Mouse (Mus musculus) retina, adult 2 months (tissue): Measurements from ENCODE around the gene Slc35e3.

Source experiments
- DNase-seq: peaks from one replicate; pipeline ENCODE4 v3.0.0-alpha.2; 2012; ENCODE audit warnings: low read depth, low spot score

The Slc35e3 gene

GRCm38 (mm10) chr10:117776281-117777102 is 30.3 kb upstream of the Slc35e3 start:
- DNase-seq = no peak

- no peak for DNase-seq
These were observed 29.4 kb upstream of the Slc35e3 start for GRCm38 (mm10) chr10:117775401-117776144.

DNA sequence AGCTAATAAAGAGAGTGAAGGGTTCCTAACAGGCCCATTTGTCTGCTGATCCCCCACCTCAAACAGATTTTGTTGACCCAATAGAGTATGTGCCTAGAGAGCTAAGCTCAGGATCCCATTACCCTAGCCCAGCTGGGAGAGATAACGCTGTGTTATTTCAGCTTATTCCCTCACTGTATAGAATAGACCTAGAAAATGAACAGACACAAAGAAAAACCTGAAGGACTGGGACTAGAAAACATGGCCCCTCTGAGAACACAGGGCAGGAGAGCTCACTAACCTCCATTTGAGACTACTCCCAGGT is 28.6 kb upstream of the Slc35e3 start:
- no peak for DNase-seq

GRCm38 (mm10) chr10:117774011-117774816 is 28.0 kb upstream of the Slc35e3 start:
- no peak for DNase-seq

GRCm38 (mm10) chr10:117773106-117773720 is 27.0 kb upstream of the Slc35e3 start:
- DNase-seq = no peak

GRCm38 (mm10) chr10:117772364-117773105 is 26.4 kb upstream of the Slc35e3 start:
- no peak for DNase-seq

DNA sequence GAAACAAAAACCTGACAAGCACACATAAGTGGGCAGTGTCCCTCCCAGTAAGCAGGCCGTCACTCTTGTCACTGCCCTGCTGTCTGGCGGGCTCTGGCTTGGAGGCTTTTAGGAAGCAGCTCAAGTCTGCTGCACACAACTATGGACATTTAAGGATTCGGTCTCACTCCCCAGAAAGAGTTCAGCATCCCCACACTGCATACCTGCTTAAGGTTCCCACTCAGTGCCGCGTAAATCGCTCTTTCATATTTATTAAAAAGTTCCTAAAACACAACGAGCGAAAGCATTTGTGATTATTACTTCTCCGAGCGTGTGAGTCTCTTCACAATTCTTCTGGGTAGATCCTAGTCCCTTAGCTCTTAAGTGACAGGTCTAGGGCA is 25.0 kb upstream of the Slc35e3 start:
- no peak for DNase-seq

GRCm38 (mm10) chr10:117770286-117771130 is 24.3 kb upstream of the Slc35e3 start:
- DNase-seq = no peak

DNA sequence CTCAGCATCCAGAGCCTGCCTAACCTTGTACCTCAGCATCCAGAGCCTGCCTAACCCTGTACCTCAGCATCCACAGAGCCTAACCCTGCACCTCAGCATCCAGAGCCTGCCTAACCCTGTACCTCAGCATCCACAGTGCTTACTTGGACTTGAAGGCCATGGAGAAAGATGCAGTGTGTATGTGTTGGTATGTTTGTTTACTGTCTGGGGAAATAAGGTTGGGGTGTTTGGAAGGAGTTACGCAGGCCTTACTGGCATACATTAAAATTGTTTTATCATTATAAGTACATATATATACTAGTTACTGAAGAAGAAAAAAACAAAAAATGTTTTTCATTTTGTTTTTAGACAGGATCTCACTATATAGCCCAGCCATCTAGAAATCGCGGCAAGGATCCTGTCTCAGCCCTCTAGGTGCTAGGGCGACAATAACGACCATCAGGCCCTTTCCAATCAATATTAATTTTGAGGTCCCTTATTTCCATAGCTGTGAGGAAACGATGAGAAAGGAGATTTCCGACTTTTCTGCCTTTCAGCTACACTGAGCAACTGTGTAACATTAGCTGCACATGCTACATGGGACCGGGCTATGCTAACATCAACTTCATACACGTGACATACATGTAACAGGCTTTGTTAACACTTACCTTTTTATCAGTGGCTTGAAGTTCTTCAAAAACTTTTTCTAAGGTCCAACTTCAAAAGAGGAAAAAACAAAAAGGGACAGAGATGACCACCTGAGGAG is 23.5 kb upstream of the Slc35e3 start:
- DNase-seq = no peak

DNA sequence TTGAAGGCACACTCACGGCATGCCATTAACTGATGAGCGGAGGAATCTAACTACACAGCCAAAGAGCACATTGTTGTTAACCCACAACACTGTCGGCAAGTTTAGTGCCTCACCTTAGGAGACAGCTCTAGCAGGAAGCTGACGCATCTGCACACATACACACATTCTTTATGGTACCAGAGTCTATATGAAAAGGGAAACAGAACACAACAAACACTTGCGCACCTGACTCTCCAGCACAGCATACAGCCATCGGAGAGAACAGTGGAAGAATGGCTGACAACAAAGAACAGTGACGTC is 21.9 kb upstream of the Slc35e3 start:
- DNase-seq = no peak

DNA sequence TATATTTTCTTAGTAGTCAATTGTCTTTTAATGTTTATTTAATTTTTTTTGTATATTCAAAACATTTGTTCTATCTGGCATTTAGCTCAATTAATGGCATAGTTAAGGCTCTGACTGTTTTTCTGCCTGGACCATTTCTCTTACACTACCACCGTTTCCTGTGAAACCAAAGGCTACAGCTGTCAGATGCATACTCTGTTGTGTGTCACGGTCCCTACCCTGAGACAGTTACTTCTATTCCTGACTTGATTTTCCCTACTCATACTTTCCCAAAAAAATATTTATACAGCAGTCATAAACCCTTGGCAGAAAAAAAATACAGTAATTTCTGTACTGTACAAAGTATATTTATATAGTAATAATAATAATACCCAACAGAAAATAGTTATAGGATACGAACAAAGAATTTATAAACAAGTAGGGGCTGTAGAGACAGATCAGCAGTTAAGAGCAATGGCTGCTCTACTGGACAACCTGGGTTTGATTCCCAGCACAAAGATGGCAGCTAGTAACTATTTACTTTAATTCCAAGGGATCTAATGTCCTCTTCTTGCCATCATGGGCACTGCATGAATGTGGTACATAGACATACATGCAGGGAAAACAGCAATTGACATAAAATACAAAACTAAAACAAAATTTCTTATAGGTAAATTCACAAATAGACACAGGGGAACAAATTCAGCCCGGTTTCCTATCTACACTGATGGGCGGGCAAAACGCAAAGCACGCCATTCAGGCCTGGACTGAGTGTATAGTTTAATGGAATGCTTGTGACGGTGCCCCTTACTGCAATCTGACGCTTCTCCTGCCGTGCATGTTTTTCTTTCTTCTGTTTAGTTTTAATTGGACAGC is 21.3 kb upstream of the Slc35e3 start:
- no peak for DNase-seq

- no peak for DNase-seq
These were observed 20.7 kb upstream of the Slc35e3 start for GRCm38 (mm10) chr10:117766896-117767160.

GRCm38 (mm10) chr10:117766111-117766895 is 20.1 kb upstream of the Slc35e3 start:
- no peak for DNase-seq

GRCm38 (mm10) chr10:117765116-117765894 is 19.1 kb upstream of the Slc35e3 start:
- DNase-seq = no peak

DNA sequence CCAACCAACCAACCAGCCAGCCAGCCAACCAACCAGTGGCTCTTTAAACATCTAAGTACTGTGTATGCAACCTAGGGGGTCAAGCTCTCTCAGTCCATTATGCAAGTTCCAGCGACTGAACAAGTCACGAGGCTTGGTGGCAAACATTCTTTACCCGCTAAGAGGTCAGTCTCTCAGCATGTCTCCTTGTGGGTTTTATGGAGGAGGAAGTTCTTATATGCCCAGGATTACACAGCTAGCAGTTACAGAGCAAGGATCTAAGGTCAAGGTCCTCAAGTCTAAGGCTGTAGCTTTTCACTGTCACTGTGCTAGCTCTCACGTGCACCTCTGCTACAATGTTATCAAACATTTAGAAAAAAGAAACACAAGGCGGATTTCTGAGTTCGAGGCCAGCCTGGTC is 18.4 kb upstream of the Slc35e3 start:
- DNase-seq = no peak

- no peak for DNase-seq
These were observed 17.5 kb upstream of the Slc35e3 start for GRCm38 (mm10) chr10:117763588-117764190.

DNA sequence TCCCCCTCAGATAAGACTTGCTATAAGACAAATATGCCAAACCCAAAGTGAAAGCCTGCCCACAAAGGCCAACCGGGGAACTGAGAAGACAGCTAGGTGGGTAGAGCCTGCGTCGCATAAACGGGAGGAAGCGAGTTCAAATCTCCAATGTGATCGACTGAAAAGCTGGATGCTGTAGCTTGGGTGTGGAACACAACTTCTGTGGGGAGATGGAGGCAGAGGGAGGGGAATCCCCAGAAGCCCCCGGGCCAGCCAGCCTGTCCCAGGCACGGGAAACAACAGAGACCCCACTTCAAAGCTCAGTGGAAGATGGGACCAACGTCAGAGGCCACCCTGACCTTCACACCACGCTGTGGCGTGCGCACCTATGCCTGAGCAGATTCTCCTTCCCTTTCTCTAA is 16.8 kb upstream of the Slc35e3 start:
- no peak for DNase-seq
